Mouse (Mus musculus) thymus, adult 2 months (tissue): Measurements from ENCODE around the gene Tfb2m. TPM values are rescaled to one million over a fixed set of nuclear protein-coding genes. Genes with fewer than 3 reads are reported as not detected.

Experiments
- DNase-seq: peaks from one replicate; pipeline ENCODE4 v3.0.0; 2021
- H3K27ac ChIP-seq: fragments of 200-500 bp; 2 replicates; pipeline ENCODE4 v1.5.1; 2012; ENCODE audit warnings: low read length, control low read depth; ENCODE audit not compliant: control insufficient read depth, insufficient read depth
- H3K27me3 ChIP-seq: fragments of 200-500 bp; 2 replicates; pipeline ENCODE4 v1.6.1; 2012; ENCODE audit warnings: mild to moderate bottlenecking, low read length, moderate library complexity, mixed read lengths; ENCODE audit not compliant: control insufficient read depth, insufficient read depth
- H3K36me3 ChIP-seq: fragments of 200-500 bp; 2 replicates; pipeline ENCODE4 v1.6.1; 2012; ENCODE audit warnings: mild to moderate bottlenecking, low read length, moderate library complexity; ENCODE audit not compliant: control insufficient read depth, insufficient read depth
- H3K4me1 ChIP-seq: fragments of 200-500 bp; replicated peaks from 2 replicates; pipeline ENCODE4 v1.6.1; 2012; ENCODE audit warnings: low read length; ENCODE audit not compliant: control insufficient read depth, insufficient read depth
- H3K4me3 ChIP-seq: fragments of 200-500 bp; 2 replicates; pipeline ENCODE4 v1.5.1; 2012; ENCODE audit warnings: mild to moderate bottlenecking, low read length, control low read depth, moderate library complexity; ENCODE audit not compliant: control insufficient read depth, insufficient read depth
- CTCF ChIP-seq: fragments of 200-500 bp; IDR thresholded peaks from 2 replicates; pipeline ENCODE4 v1.5.1; 2012; ENCODE audit warnings: mild to moderate bottlenecking, control low read depth, low read length, moderate library complexity, borderline replicate concordance; ENCODE audit not compliant: control insufficient read depth, poor library complexity, insufficient read depth; ENCODE audit errors: extremely low read depth
- POLR2A ChIP-seq: fragments of 200-500 bp; IDR thresholded peaks from 2 replicates; pipeline ENCODE4 v1.6.1; 2012; ENCODE audit warnings: mild to moderate bottlenecking, low read length, control low read depth, moderate library complexity; ENCODE audit not compliant: control insufficient read depth, poor library complexity, insufficient read depth; ENCODE audit errors: extremely low read depth
- WGBS: fragments of 180-500 bp; shearing (Covaris S2); methylation state at CpG from one replicate; pipeline ENCODE4 v1.1.7; 2018; 5-methylcytosine and 5-hydroxymethylcytosine counted together
- polyA plus RNA-seq: library from polyadenylated mRNA; depleted of rRNA; stranded (reverse); fragments of >200 nt; gene quantifications from 2 replicates; pipeline ENCODE4 v1.2.3, GENCODE M21; 2012; rRNA removed

The Tfb2m gene
- polyA plus RNA-seq, 1 experiment, result 10.8 TPM

GRCm38 (mm10) chr1:179488520-179488919 is 57.5 kb downstream of the Tfb2m start:
- no peak for DNase-seq
- Histone ChIP-seq H3K36me3 (no peaks in the 10 kb centered on the region), H3K4me3 (no peak overlapping the region), H3K27me3 (no peaks in the 10 kb centered on the region), H3K27ac (no peak overlapping the region), H3K4me1 (no peaks in the 10 kb centered on the region)
- 98% methylated on average over 5 of the region's 5 CpGs for WGBS
- no peak for TF ChIP-seq POLR2A
- TF ChIP-seq CTCF, result no peak

GRCm38 (mm10) chr1:179487990-179488389 is 58.1 kb downstream of the Tfb2m start:
- no peak for TF ChIP-seq POLR2A
- TF ChIP-seq CTCF, result no peak
- 70% methylated on average over 5 of the region's 5 CpGs for WGBS
- DNase-seq, result no peak
- no peaks in the 10 kb centered on the region for H3K36me3 ChIP-seq
- no peaks in the 10 kb centered on the region for H3K4me1 ChIP-seq
- no peaks in the 10 kb centered on the region for H3K27me3 ChIP-seq
- H3K27ac ChIP-seq, result no peak overlapping the region
- no peak overlapping the region for H3K4me3 ChIP-seq

- no peak for DNase-seq
- Histone ChIP-seq H3K27ac (no peak overlapping the region), H3K36me3 (no peaks in the 10 kb centered on the region), H3K4me1 (no peaks in the 10 kb centered on the region), H3K4me3 (no peak overlapping the region), H3K27me3 (no peaks in the 10 kb centered on the region)
- WGBS, result 96% methylated on average over 2 of the region's 2 CpGs
- TF ChIP-seq POLR2A, result no peak
- no peak for TF ChIP-seq CTCF
Measured at GRCm38 (mm10) chr1:179487238-179487637, 58.8 kb downstream of the Tfb2m start.

- H3K4me3 ChIP-seq, result no peak overlapping the region
- no peak for TF ChIP-seq CTCF
- TF ChIP-seq POLR2A, result no peak
- 81% methylated on average over 3 of the region's 3 CpGs for WGBS
- H3K27ac ChIP-seq, result no peak overlapping the region
- H3K27me3 ChIP-seq, result no peaks in the 10 kb centered on the region
- H3K36me3 ChIP-seq, result no peaks in the 10 kb centered on the region
- no peaks in the 10 kb centered on the region for H3K4me1 ChIP-seq
- DNase-seq, result no peak
Measured at GRCm38 (mm10) chr1:179485784-179486540, 60.1 kb downstream of the Tfb2m start.

- Histone ChIP-seq H3K4me1 (no peaks in the 10 kb centered on the region), H3K27ac (no peak overlapping the region), H3K36me3 (no peaks in the 10 kb centered on the region), H3K4me3 (no peak overlapping the region), H3K27me3 (no peaks in the 10 kb centered on the region)
- no peak for TF ChIP-seq CTCF
- TF ChIP-seq POLR2A, result no peak
- DNase-seq, result no peak
- WGBS, result 95% methylated on average over 4 of the region's 4 CpGs
Measured at GRCm38 (mm10) chr1:179480862-179481261, 65.2 kb downstream of the Tfb2m start.

Other genes starting within 250 kb of the Tfb2m start
- gene Smyd3, start 28.2 kb downstream of the Tfb2m start, polyA plus RNA-seq, result 9.0 and 9.6 TPM in 2 replicates
- gene Cnst, start 103 bp upstream of the Tfb2m start, polyA plus RNA-seq, result 28.3 and 28.7 TPM in 2 replicates
- 1.9 and 3.0 TPM in 2 replicates for gene Sccpdh, start 121.9 kb upstream of the Tfb2m start, polyA plus RNA-seq
- gene Kif28, start 199.0 kb upstream of the Tfb2m start, polyA plus RNA-seq, result 0.03 TPM in 1 of 2 replicates, not detected in the other